Mouse (Mus musculus): ENCODE measurements around the gene Zbtb43. TPM values are rescaled to one million over a fixed set of nuclear protein-coding genes. Genes with fewer than 3 reads are reported as not detected.

The Zbtb43 gene
- polyA plus RNA-seq, 1 experiment from 2014 or later, result 17.8 TPM

Other genes starting within 250 kb of the Zbtb43 start
- 5.2 and 5.3 TPM in 2 replicates for gene Ralgps1, start 97.1 kb downstream of the Zbtb43 start, polyA plus RNA-seq (2015; fragmentation: Nextera tagmentation; extraction: Ambion mirVana)
- gene Zbtb34, start 37.2 kb downstream of the Zbtb43 start, polyA plus RNA-seq (2015; fragmentation: Nextera tagmentation; extraction: Ambion mirVana), result 8.0 and 9.3 TPM in 2 replicates
- gene Lmx1b, start 172.0 kb upstream of the Zbtb43 start, polyA plus RNA-seq (2015; fragmentation: Nextera tagmentation; extraction: Ambion mirVana), result 0.05 TPM in 1 of 2 replicates, not detected in the other